Mouse (Mus musculus): ENCODE results near the gene Olfr895. TPM values are rescaled to one million over a fixed set of nuclear protein-coding genes. Genes with fewer than 3 reads are reported as not detected.

Gene Olfr895
- not detected in 2 replicates for polyA plus RNA-seq (2015; fragmentation: Nextera tagmentation; extraction: Ambion mirVana)

GRCm38 (mm10) chr9:38267551-38267950 lies at the start of gene Olfr895:
Gene Olfr895, plus strand, starts transcription at chr9:38267851.
- Histone ChIP-seq H3K4me1 (no peaks in the 10 kb centered on the region), H3K9me3 (no peaks in the 10 kb centered on the region), H3K9ac (replicated peaks) (no peak within 1 kb of the TSS), H3K4me3 (no peak within 1 kb of the TSS), H3K4me2 (replicated peaks) (no peak within 1 kb of the TSS), H3K36me3 (no peaks in the 10 kb centered on the region), H3K27ac (replicated peaks) (no peak within 1 kb of the TSS), H3K27me3 (no peaks in the 10 kb centered on the region)
- ATAC-seq (replicated peaks): no peak

DNA sequence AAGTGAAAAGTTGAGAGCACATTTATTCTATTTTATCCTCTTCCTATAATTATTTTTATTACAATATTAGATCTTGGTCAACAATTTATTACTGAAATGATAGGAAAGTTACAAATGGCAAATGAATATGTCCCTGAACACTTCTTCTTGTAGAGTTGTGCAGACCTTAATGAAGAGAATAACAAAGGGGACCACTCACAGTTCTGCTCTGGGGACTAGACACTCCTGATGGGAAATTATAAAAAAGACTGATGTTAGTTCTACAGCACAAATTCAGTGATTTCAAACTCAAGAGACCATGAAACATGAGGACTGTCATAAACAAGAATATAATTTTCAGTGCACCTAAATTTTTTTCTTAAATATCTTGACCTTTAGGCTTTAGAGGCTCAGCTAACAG lies 15.2 kb upstream of the Olfr895 start, which contains the start of gene Olfr143:
TSS of gene Olfr143 (plus strand) at position 301 of the 400 bp plus-strand sequence.
- ATAC-seq (replicated peaks): no peak

GRCm38 (mm10) chr9:38290807-38291206 lies 23.2 kb downstream of the Olfr895 start, which contains the start of gene Olfr896-ps1:
Gene Olfr896-ps1, plus strand, starts transcription at chr9:38291107.
- no peaks in the 10 kb centered on the region for H3K4me1 ChIP-seq
- H3K27ac ChIP-seq (replicated peaks): no peak within 1 kb of the TSS
- no peaks in the 10 kb centered on the region for H3K9me3 ChIP-seq
- no peaks in the 10 kb centered on the region for H3K27me3 ChIP-seq
- no peak within 1 kb of the TSS for H3K4me3 ChIP-seq
- 90% methylated on average over 1 of the region's 1 CpGs for WGBS
- H3K4me2 ChIP-seq (replicated peaks): no peak within 1 kb of the TSS
- no peak for ATAC-seq (replicated peaks)
- H3K9ac ChIP-seq (replicated peaks): no peak within 1 kb of the TSS
- no peaks in the 10 kb centered on the region for H3K36me3 ChIP-seq

More for the DNA sequence above, 15.2 kb upstream of the Olfr895 start, which contains the start of gene Olfr143:
- no peak within 1 kb of the TSS for H3K4me3 ChIP-seq
- no peaks in the 10 kb centered on the region for H3K36me3 ChIP-seq
- H3K27ac ChIP-seq (replicated peaks): no peak within 1 kb of the TSS
- H3K9me3 ChIP-seq: no peaks in the 10 kb centered on the region
- no peaks in the 10 kb centered on the region for H3K4me1 ChIP-seq
- H3K27me3 ChIP-seq: no peaks in the 10 kb centered on the region
- H3K9ac ChIP-seq (replicated peaks): no peak within 1 kb of the TSS
- no peak within 1 kb of the TSS for H3K4me2 ChIP-seq (replicated peaks)

Other genes with a start within 250 kb of the Olfr895 start
- gene Olfr883, start 242.0 kb upstream of the Olfr895 start, polyA plus RNA-seq (2015; fragmentation: Nextera tagmentation; extraction: Ambion mirVana): not detected in 2 replicates
- gene Olfr884, start 221.3 kb upstream of the Olfr895 start, polyA plus RNA-seq (2015; fragmentation: Nextera tagmentation; extraction: Ambion mirVana): not detected in 2 replicates
- gene Olfr885, start 206.5 kb upstream of the Olfr895 start, polyA plus RNA-seq (2015; fragmentation: Nextera tagmentation; extraction: Ambion mirVana): not detected in 2 replicates
- gene Olfr887, start 183.8 kb upstream of the Olfr895 start, polyA plus RNA-seq (2015; fragmentation: Nextera tagmentation; extraction: Ambion mirVana): not detected in 2 replicates
- gene Olfr888, start 159.7 kb upstream of the Olfr895 start, polyA plus RNA-seq (2015; fragmentation: Nextera tagmentation; extraction: Ambion mirVana): not detected in 2 replicates
- 0.03 and 0.10 TPM in 2 replicates for gene Olfr889, start 152.7 kb upstream of the Olfr895 start, polyA plus RNA-seq (2015; fragmentation: Nextera tagmentation; extraction: Ambion mirVana)
- gene Olfr890, start 125.3 kb upstream of the Olfr895 start, polyA plus RNA-seq (2015; fragmentation: Nextera tagmentation; extraction: Ambion mirVana): not detected in 2 replicates
- not detected in 2 replicates for gene Olfr891, start 87.0 kb upstream of the Olfr895 start, polyA plus RNA-seq (2015; fragmentation: Nextera tagmentation; extraction: Ambion mirVana)
- not detected in 2 replicates for gene Olfr893, start 59.5 kb upstream of the Olfr895 start, polyA plus RNA-seq (2015; fragmentation: Nextera tagmentation; extraction: Ambion mirVana)
- gene Olfr894, start 49.8 kb upstream of the Olfr895 start, polyA plus RNA-seq (2015; fragmentation: Nextera tagmentation; extraction: Ambion mirVana): not detected in 2 replicates
- gene Olfr143, start 15.1 kb upstream of the Olfr895 start, polyA plus RNA-seq (2015; fragmentation: Nextera tagmentation; extraction: Ambion mirVana): not detected in 2 replicates
- gene Olfr896-ps1, start 23.3 kb downstream of the Olfr895 start, polyA plus RNA-seq (2015; fragmentation: Nextera tagmentation; extraction: Ambion mirVana): not detected in 2 replicates
- not detected in 2 replicates for gene Olfr25, start 61.2 kb downstream of the Olfr895 start, polyA plus RNA-seq (2015; fragmentation: Nextera tagmentation; extraction: Ambion mirVana)
- gene Olfr898, start 80.6 kb downstream of the Olfr895 start, polyA plus RNA-seq (2015; fragmentation: Nextera tagmentation; extraction: Ambion mirVana): not detected in 2 replicates
- not detected in 2 replicates for gene Olfr250, start 99.0 kb downstream of the Olfr895 start, polyA plus RNA-seq (2015; fragmentation: Nextera tagmentation; extraction: Ambion mirVana)
- not detected in 2 replicates for gene Olfr251, start 109.2 kb downstream of the Olfr895 start, polyA plus RNA-seq (2015; fragmentation: Nextera tagmentation; extraction: Ambion mirVana)
- not detected in 2 replicates for gene Olfr147, start 133.8 kb downstream of the Olfr895 start, polyA plus RNA-seq (2015; fragmentation: Nextera tagmentation; extraction: Ambion mirVana)
- gene Olfr901, start 161.6 kb downstream of the Olfr895 start, polyA plus RNA-seq (2015; fragmentation: Nextera tagmentation; extraction: Ambion mirVana): not detected in 2 replicates
- gene Olfr902, start 179.8 kb downstream of the Olfr895 start, polyA plus RNA-seq (2015; fragmentation: Nextera tagmentation; extraction: Ambion mirVana): not detected in 2 replicates
- gene Olfr904, start 195.3 kb downstream of the Olfr895 start, polyA plus RNA-seq (2015; fragmentation: Nextera tagmentation; extraction: Ambion mirVana): not detected in 2 replicates
- not detected in 2 replicates for gene Olfr905, start 203.3 kb downstream of the Olfr895 start, polyA plus RNA-seq (2015; fragmentation: Nextera tagmentation; extraction: Ambion mirVana)
- not detected in 2 replicates for gene Olfr906, start 219.2 kb downstream of the Olfr895 start, polyA plus RNA-seq (2015; fragmentation: Nextera tagmentation; extraction: Ambion mirVana)
- not detected in 2 replicates for gene Olfr907, start 227.9 kb downstream of the Olfr895 start, polyA plus RNA-seq (2015; fragmentation: Nextera tagmentation; extraction: Ambion mirVana)